Mouse (Mus musculus) colon, adult 2 months (tissue): ENCODE measurements around the gene Ddx3x. TPM values are rescaled to one million over a fixed set of nuclear protein-coding genes. Genes with fewer than 3 reads are reported as not detected.

Experiments used
- polyA plus RNA-seq: library from polyadenylated mRNA; depleted of rRNA; stranded (reverse); fragments of >200 nt; gene quantifications from 2 replicates; pipeline ENCODE4 v1.2.3, GENCODE M21; 2012; rRNA removed

Gene Ddx3x
- 15.9 and 20.3 TPM in 2 replicates for polyA plus RNA-seq

GRCm38 (mm10) chrX:13280409-13281328 lies at the start of gene Ddx3x:
Ddx3x (plus strand) TSS chrX:13280970.

Other genes starting within 250 kb of the Ddx3x start
- 4.3 and 5.8 TPM in 2 replicates for gene Usp9x, start 209.5 kb upstream of the Ddx3x start, polyA plus RNA-seq
- 0.40 and 0.49 TPM in 2 replicates for gene Nyx, start 185.1 kb downstream of the Ddx3x start, polyA plus RNA-seq